Mouse (Mus musculus): Measurements from ENCODE around the gene Extl1. TPM values are rescaled to one million over a fixed set of nuclear protein-coding genes. Genes with fewer than 3 reads are reported as not detected.

Gene Extl1
- 2.6 and 2.7 TPM in 2 replicates for polyA plus RNA-seq (2015; fragmentation: Nextera tagmentation; extraction: Ambion mirVana)

GRCm38 (mm10) chr4:134383750-134384149, at the start of gene Extl1:
Gene Extl1, minus strand, starts transcription at chr4:134383850.

GRCm38 (mm10) chr4:134395977-134396825, 12.6 kb upstream of the Extl1 start, which contains the start of gene Pafah2:
Gene Pafah2, plus strand, starts transcription at chr4:134396320.

GRCm38 (mm10) chr4:134343071-134344031, 40.3 kb downstream of the Extl1 start, which contains the start of gene Slc30a2:
Gene Slc30a2, plus strand, starts transcription at chr4:134343181.

GRCm38 (mm10) chr4:134314876-134315275, 68.8 kb downstream of the Extl1 start, which contains the start of gene Trim63:
Gene Trim63, plus strand, starts transcription at chr4:134315120.

Other genes with a start within 250 kb of the Extl1 start
- 45.7 and 53.9 TPM in 2 replicates for gene Cep85, start 196.7 kb downstream of the Extl1 start, polyA plus RNA-seq (2015; fragmentation: Nextera tagmentation; extraction: Ambion mirVana)
- gene Gm7534, start 180.8 kb downstream of the Extl1 start, polyA plus RNA-seq (2015; fragmentation: Nextera tagmentation; extraction: Ambion mirVana): not detected in 2 replicates
- not detected in 2 replicates for gene Catsper4, start 156.5 kb downstream of the Extl1 start, polyA plus RNA-seq (2015; fragmentation: Nextera tagmentation; extraction: Ambion mirVana)
- gene Cnksr1, start 145.5 kb downstream of the Extl1 start, polyA plus RNA-seq (2015; fragmentation: Nextera tagmentation; extraction: Ambion mirVana): 2.6 and 5.2 TPM in 2 replicates
- gene E130218I03Rik, start 140.2 kb downstream of the Extl1 start, polyA plus RNA-seq (2015; fragmentation: Nextera tagmentation; extraction: Ambion mirVana): 0.44 TPM in 1 of 2 replicates, not detected in the other
- 5.9 and 6.9 TPM in 2 replicates for gene Zfp593, start 138.3 kb downstream of the Extl1 start, polyA plus RNA-seq (2015; fragmentation: Nextera tagmentation; extraction: Ambion mirVana)
- not detected in 2 replicates for gene Gm30191, start 136.9 kb downstream of the Extl1 start, polyA plus RNA-seq (2015; fragmentation: Nextera tagmentation; extraction: Ambion mirVana)
- gene Grrp1, start 129.7 kb downstream of the Extl1 start, polyA plus RNA-seq (2015; fragmentation: Nextera tagmentation; extraction: Ambion mirVana): 5.0 and 5.7 TPM in 2 replicates
- 5.7 and 5.8 TPM in 2 replicates for gene Pdik1l, start 96.0 kb downstream of the Extl1 start, polyA plus RNA-seq (2015; fragmentation: Nextera tagmentation; extraction: Ambion mirVana)
- 53.6 and 64.2 TPM in 2 replicates for gene Trim63, start 68.7 kb downstream of the Extl1 start, polyA plus RNA-seq (2015; fragmentation: Nextera tagmentation; extraction: Ambion mirVana)
- 0.33 and 0.44 TPM in 2 replicates for gene Slc30a2, start 40.7 kb downstream of the Extl1 start, polyA plus RNA-seq (2015; fragmentation: Nextera tagmentation; extraction: Ambion mirVana)
- gene Pafah2, start 12.5 kb upstream of the Extl1 start, polyA plus RNA-seq (2015; fragmentation: Nextera tagmentation; extraction: Ambion mirVana): 4.2 and 5.4 TPM in 2 replicates
- gene Stmn1, start 84.5 kb upstream of the Extl1 start, polyA plus RNA-seq (2015; fragmentation: Nextera tagmentation; extraction: Ambion mirVana): 236 and 280 TPM in 2 replicates
- gene Paqr7, start 112.8 kb upstream of the Extl1 start, polyA plus RNA-seq (2015; fragmentation: Nextera tagmentation; extraction: Ambion mirVana): 4.5 and 5.3 TPM in 2 replicates
- gene Aunip, start 127.1 kb upstream of the Extl1 start, polyA plus RNA-seq (2015; fragmentation: Nextera tagmentation; extraction: Ambion mirVana): 1.0 and 1.9 TPM in 2 replicates
- gene Mtfr1l, start 151.5 kb upstream of the Extl1 start, polyA plus RNA-seq (2015; fragmentation: Nextera tagmentation; extraction: Ambion mirVana): 155 and 156 TPM in 2 replicates
- gene Selenon, start 168.3 kb upstream of the Extl1 start, polyA plus RNA-seq (2015; fragmentation: Nextera tagmentation; extraction: Ambion mirVana): 11.1 and 15.5 TPM in 2 replicates

Data from skeletal muscle tissue, postnatal 0 days (tissue).